In the genomic region with DNA sequence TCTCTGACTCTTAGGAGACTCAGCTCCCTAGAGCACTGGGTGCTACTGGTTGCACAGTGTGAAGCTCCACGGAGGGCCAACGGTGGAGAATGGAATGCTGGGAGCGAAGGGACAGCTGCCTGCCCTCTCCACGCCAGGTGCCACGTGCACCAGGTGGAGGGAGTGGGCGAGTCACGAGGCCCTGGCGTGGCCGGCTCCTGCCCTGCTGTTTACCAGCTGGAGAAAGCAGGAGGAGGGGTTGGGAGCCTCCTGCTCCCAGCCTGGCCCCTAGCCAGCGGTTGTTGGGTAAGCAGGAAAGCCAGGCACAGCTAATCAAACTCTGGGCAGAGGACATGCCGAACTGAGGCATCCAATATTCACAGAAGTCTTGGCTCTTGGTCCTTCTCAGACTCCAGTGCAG, we compare ENCODE assay signal across 8 mouse cellular contexts. TPM values are rescaled to one million over a fixed set of nuclear protein-coding genes. Genes with fewer than 3 reads are reported as not detected.
DNase-seq lines count a peak whose midpoint lies in the region; ATAC-seq and TF ChIP-seq lines count a peak whose summit lies in the region.

No protein-coding gene starts in this region.

- peak; percentile 67 for ATAC-seq in intestine, embryonic 16.5 days
- no peak for ATAC-seq in limb, embryonic 15.5 days (ENCODE audit: insufficient number of reproducible peaks, low FRiP score, low TSS enrichment, low read depth)

- peak; percentile 94 to 96 for DNase-seq in adrenal gland, adult (ENCODE audit: inconsistent age in 2 of 2, low spot score in 1 of 2)
- DNase-seq in cerebellum, adult 9-11 months, result peak; percentile 87
- DNase-seq in gonadal fat pad, adult 2 months (ENCODE audit: low read depth), result peak; percentile 58
- DNase-seq in urinary bladder, postnatal 25 days (ENCODE audit: low spot score), result peak; percentile 70
- no peak for DNase-seq in T-cell, adult 2 months (ENCODE audit: low spot score)

- H3K4me3 ChIP-seq in intestine, embryonic 16.5 days (ENCODE audit: low read length), result 0 out of 2 replicates have a peak overlapping the region, but pooled peaks have one; percentile 18
- H3K4me3 ChIP-seq in limb, embryonic 15.5 days, result peak overlapping the region; percentile 10; the same call in 1 of the 2 replicates
- no peak overlapping the region for H3K4me3 ChIP-seq in myocyte

- no peak for TF ChIP-seq POLR2A in myocyte (IDR thresholded peaks at IDR 0.05; ENCODE audit: insufficient read length, low read depth)

- WGBS in intestine, embryonic 16.5 days, result 7% methylated on average over 11 of the region's 11 CpGs
- WGBS in limb, embryonic 15.5 days, result 2% methylated on average over 11 of the region's 11 CpGs

- H3K4me1 ChIP-seq in intestine, embryonic 16.5 days (ENCODE audit: control insufficient read depth, insufficient read depth, low read length), result peaks cover 28% of the 10 kb centered on the region
- H3K4me1 ChIP-seq in limb, embryonic 15.5 days, result peaks cover 35% of the 10 kb centered on the region

- H3K9me3 ChIP-seq in intestine, embryonic 16.5 days (ENCODE audit: control insufficient read depth, low read length), result no peaks in the 10 kb centered on the region
- H3K9me3 ChIP-seq in limb, embryonic 15.5 days, result no peaks in the 10 kb centered on the region

- H3K9ac ChIP-seq in intestine, embryonic 16.5 days (ENCODE audit: low read depth, low read length), result peak overlapping the region; percentile 41; the same call in 1 of the 2 replicates
- H3K9ac ChIP-seq in limb, embryonic 15.5 days, result no peak overlapping the region

- H3K79me2 ChIP-seq in myocyte (ENCODE audit: control insufficient read depth, insufficient read depth), result no peaks in the 10 kb centered on the region

- peak overlapping the region; percentile 58 for H3K27ac ChIP-seq in intestine, embryonic 16.5 days (ENCODE audit: low read length)
- H3K27ac ChIP-seq in limb, embryonic 15.5 days, result 0 out of 2 replicates have a peak overlapping the region, but pooled peaks have one; percentile 22

- H3K4me2 ChIP-seq in intestine, embryonic 16.5 days (ENCODE audit: low read depth, low read length), result peak overlapping the region; percentile 42
- H3K4me2 ChIP-seq in limb, embryonic 15.5 days, result peak overlapping the region; percentile 33
- no peak overlapping the region for H3K4me2 ChIP-seq in myocyte (ENCODE audit: low read depth)

- no peak overlapping the region for H3ac ChIP-seq in myocyte (ENCODE audit: control insufficient read depth, insufficient read length)

- no peaks in the 10 kb centered on the region for H3K36me3 ChIP-seq in intestine, embryonic 16.5 days (ENCODE audit: control insufficient read depth, insufficient read depth, low read length)
- no peaks in the 10 kb centered on the region for H3K36me3 ChIP-seq in limb, embryonic 15.5 days
- H3K36me3 ChIP-seq in myocyte (ENCODE audit: control insufficient read depth, insufficient read depth), result no peaks in the 10 kb centered on the region

- H3K27me3 ChIP-seq in intestine, embryonic 16.5 days (replicated peaks; ENCODE audit: control insufficient read depth, insufficient read depth, low read length), result no peaks in the 10 kb centered on the region
- no peaks in the 10 kb centered on the region for H3K27me3 ChIP-seq in limb, embryonic 15.5 days
- H3K27me3 ChIP-seq in myocyte (ENCODE audit: control insufficient read depth, insufficient read depth, insufficient read length), result no peaks in the 10 kb centered on the region

TF ChIP-seq in myocyte, 11 proteins besides CTCF, POLR2A, EP300 and RAD21:
- TF ChIP-seq REST (IDR thresholded peaks at IDR 0.05; ENCODE audit: insufficient read depth, insufficient read length) (no peak), TCF3 (IDR thresholded peaks at IDR 0.05; ENCODE audit: insufficient read length, low read depth) (peak; percentile 34), SRF (IDR thresholded peaks at IDR 0.05; ENCODE audit: control insufficient read depth, insufficient read length, low read depth) (no peak), CEBPB (IDR thresholded peaks at IDR 0.05; ENCODE audit: insufficient read depth, poor library complexity, severe bottlenecking) (no peak), E2F4 (IDR thresholded peaks at IDR 0.05; ENCODE audit: insufficient read depth) (no peak), TCF12 (IDR thresholded peaks at IDR 0.05; ENCODE audit: insufficient read depth, poor library complexity, severe bottlenecking) (no peak), USF1 (IDR thresholded peaks at IDR 0.05; ENCODE audit: low read depth) (no peak), MYOD1 (IDR thresholded peaks at IDR 0.05; ENCODE audit: control insufficient read depth in 1 of 3, insufficient read length in 2 of 3, low read depth in 2 of 3) (peak in 2 of 3 experiments; percentile 61 to 89), MAX (IDR thresholded peaks at IDR 0.05; ENCODE audit: low read depth) (peak; percentile 14), MYOG (IDR thresholded peaks at IDR 0.05; ENCODE audit: control insufficient read depth in 1 of 3, insufficient read depth in 1 of 3, insufficient read length in 2 of 3, low read depth in 2 of 3) (peak in 2 of 3 experiments; percentile 37 to 92), POLR2AphosphoS2 (IDR thresholded peaks at IDR 0.05; ENCODE audit: insufficient read length, low read depth) (no peak)

RNA-seq across cellular contexts. Expression of a gene that starts 1.0 kb away (rescaled TPM):
- 13.6 and 18.5 TPM in 2 replicates for polyA plus RNA-seq in gonadal fat pad, adult 2 months (2012; rRNA removed)
- polyA plus RNA-seq in intestine, embryonic 16.5 days (2015; fragmentation: Nextera tagmentation; extraction: Ambion mirVana), result 11.8 and 14.6 TPM in 2 replicates
- 2.3 and 2.9 TPM in 2 replicates for polyA plus RNA-seq in limb, embryonic 15.5 days (2015; fragmentation: Nextera tagmentation; extraction: Ambion mirVana)
- polyA plus RNA-seq in myocyte (2012; fragmentation: generic; extraction: Trizol), result 0.26 TPM

RNA-seq across cellular contexts. Expression of a gene that starts 9.4 kb away (rescaled TPM):
- polyA plus RNA-seq in gonadal fat pad, adult 2 months (2012; rRNA removed), result 0.42 and 0.69 TPM in 2 replicates
- polyA plus RNA-seq in intestine, embryonic 16.5 days (2015; fragmentation: Nextera tagmentation; extraction: Ambion mirVana), result 0.38 and 0.71 TPM in 2 replicates
- polyA plus RNA-seq in limb, embryonic 15.5 days (2015; fragmentation: Nextera tagmentation; extraction: Ambion mirVana), result 1.8 and 2.4 TPM in 2 replicates
- polyA plus RNA-seq in myocyte (2012; fragmentation: generic; extraction: Trizol), result not detected

RNA-seq across cellular contexts. Expression of a gene that starts 26.7 kb away (rescaled TPM):
- polyA plus RNA-seq in gonadal fat pad, adult 2 months (2012; rRNA removed), result 0.04 and 0.19 TPM in 2 replicates
- polyA plus RNA-seq in intestine, embryonic 16.5 days (2015; fragmentation: Nextera tagmentation; extraction: Ambion mirVana), result 0.48 and 0.54 TPM in 2 replicates
- 0.09 and 0.14 TPM in 2 replicates for polyA plus RNA-seq in limb, embryonic 15.5 days (2015; fragmentation: Nextera tagmentation; extraction: Ambion mirVana)
- not detected for polyA plus RNA-seq in myocyte (2012; fragmentation: generic; extraction: Trizol)

RNA-seq across cellular contexts. Expression of a gene that starts 29.7 kb away (rescaled TPM):
- 0.09 and 0.16 TPM in 2 replicates for polyA plus RNA-seq in gonadal fat pad, adult 2 months (2012; rRNA removed)
- polyA plus RNA-seq in intestine, embryonic 16.5 days (2015; fragmentation: Nextera tagmentation; extraction: Ambion mirVana), result 0.42 TPM in 1 of 2 replicates, not detected in the other
- polyA plus RNA-seq in limb, embryonic 15.5 days (2015; fragmentation: Nextera tagmentation; extraction: Ambion mirVana), result 199 and 218 TPM in 2 replicates
- not detected for polyA plus RNA-seq in myocyte (2012; fragmentation: generic; extraction: Trizol)

RNA-seq across cellular contexts. Expression of a gene that starts 41.4 kb away (rescaled TPM):
- polyA plus RNA-seq in gonadal fat pad, adult 2 months (2012; rRNA removed), result 1.3 and 2.0 TPM in 2 replicates
- polyA plus RNA-seq in intestine, embryonic 16.5 days (2015; fragmentation: Nextera tagmentation; extraction: Ambion mirVana), result 9.0 and 10.3 TPM in 2 replicates
- 6.7 and 8.0 TPM in 2 replicates for polyA plus RNA-seq in limb, embryonic 15.5 days (2015; fragmentation: Nextera tagmentation; extraction: Ambion mirVana)
- 5.4 TPM for polyA plus RNA-seq in myocyte (2012; fragmentation: generic; extraction: Trizol)
